Mouse (Mus musculus): ENCODE data around the gene Foxn2.

Gene Foxn2

GRCm38 (mm10) chr17:88492107-88492460 lies 51.6 kb downstream of the Foxn2 start:
- no peak for DNase-seq (ENCODE audit: low read depth, low spot score)

GRCm38 (mm10) chr17:88493551-88493950 lies 53.0 kb downstream of the Foxn2 start:
- no peak for DNase-seq (ENCODE audit: low read depth, low spot score)

GRCm38 (mm10) chr17:88494121-88494771 lies 53.7 kb downstream of the Foxn2 start:
- no peak for DNase-seq (ENCODE audit: low read depth, low spot score)

- DNase-seq (ENCODE audit: low read depth, low spot score): no peak
Measured at GRCm38 (mm10) chr17:88494772-88495132, 54.2 kb downstream of the Foxn2 start.

- DNase-seq (ENCODE audit: low read depth, low spot score): peak; percentile 65
Measured at GRCm38 (mm10) chr17:88498090-88498682, 57.7 kb downstream of the Foxn2 start.

GRCm38 (mm10) chr17:88504056-88504455 lies 63.5 kb downstream of the Foxn2 start:
- DNase-seq (ENCODE audit: low read depth, low spot score): no peak

GRCm38 (mm10) chr17:88505275-88505723 lies 64.8 kb downstream of the Foxn2 start:
- no peak for DNase-seq (ENCODE audit: low read depth, low spot score)

- no peak for DNase-seq (ENCODE audit: low read depth, low spot score)
Measured at GRCm38 (mm10) chr17:88505941-88506340, 65.4 kb downstream of the Foxn2 start.

GRCm38 (mm10) chr17:88507376-88507775 lies 66.9 kb downstream of the Foxn2 start:
- no peak for DNase-seq (ENCODE audit: low read depth, low spot score)

- DNase-seq (ENCODE audit: low read depth, low spot score): peak; percentile 96
Measured at GRCm38 (mm10) chr17:88508846-88509508, 68.5 kb downstream of the Foxn2 start.

- DNase-seq (ENCODE audit: low read depth, low spot score): no peak
Measured at GRCm38 (mm10) chr17:88509999-88510398, 69.5 kb downstream of the Foxn2 start.

GRCm38 (mm10) chr17:88511095-88511551 lies 70.6 kb downstream of the Foxn2 start:
- peak; percentile 92 for DNase-seq (ENCODE audit: low read depth, low spot score)

- peak; percentile 21 for DNase-seq (ENCODE audit: low read depth, low spot score)
Measured at GRCm38 (mm10) chr17:88516477-88516876, 76.0 kb downstream of the Foxn2 start.

GRCm38 (mm10) chr17:88527781-88528180 lies 87.3 kb downstream of the Foxn2 start:
- DNase-seq (ENCODE audit: low read depth, low spot score): peak; percentile 91

GRCm38 (mm10) chr17:88529519-88530235 lies 89.2 kb downstream of the Foxn2 start, which contains the start of gene Ppp1r21:
Ppp1r21 (plus strand) TSS chr17:88530118.
- DNase-seq (ENCODE audit: low read depth, low spot score): peak; percentile 88

- peak; percentile 55 for DNase-seq (ENCODE audit: low read depth, low spot score)
Measured at GRCm38 (mm10) chr17:88530236-88530619, 89.7 kb downstream of the Foxn2 start.

GRCm38 (mm10) chr17:88530667-88531066 lies 90.2 kb downstream of the Foxn2 start:
- no peak for DNase-seq (ENCODE audit: low read depth, low spot score)

GRCm38 (mm10) chr17:88531176-88531575 lies 90.7 kb downstream of the Foxn2 start:
- DNase-seq (ENCODE audit: low read depth, low spot score): no peak

GRCm38 (mm10) chr17:88537842-88538430 lies 97.4 kb downstream of the Foxn2 start:
- no peak for DNase-seq (ENCODE audit: low read depth, low spot score)

Data from 3T3-L1 (cell line).